Mouse (Mus musculus) midbrain, embryonic 13.5 days (tissue): ENCODE data around the gene Mdh1. TPM values are rescaled to one million over a fixed set of nuclear protein-coding genes. Genes with fewer than 3 reads are reported as not detected.

Experiments used
- ATAC-seq: fragments of 200-750 bp; cut with Nextera tagmentation; 2 replicates; pipeline ENCODE4 v1.8.0; 2017; ENCODE audit warnings: mild to moderate bottlenecking, moderate TSS enrichment, moderate library complexity
- H3K27ac ChIP-seq: fragments of 300-500 bp; sonication (generic); 2 replicates; pipeline ENCODE4 v1.5.1; 2015; ENCODE audit warnings: inconsistent platforms, mild to moderate bottlenecking, moderate library complexity
- H3K27me3 ChIP-seq: fragments of 300-500 bp; sonication (generic); 2 replicates; pipeline ENCODE4 v1.6.1; 2015; ENCODE audit warnings: mild to moderate bottlenecking, inconsistent platforms
- H3K36me3 ChIP-seq: fragments of 300-500 bp; sonication (generic); 2 replicates; pipeline ENCODE4 v1.6.1; 2015; ENCODE audit warnings: mild to moderate bottlenecking, inconsistent platforms
- H3K4me1 ChIP-seq: fragments of 300-500 bp; sonication (generic); replicated peaks from 2 replicates; pipeline ENCODE4 v1.6.1; 2015; ENCODE audit warnings: inconsistent platforms
- H3K4me2 ChIP-seq: fragments of 300-500 bp; sonication (generic); replicated peaks from 2 replicates; pipeline ENCODE4 v1.6.1; 2015; ENCODE audit warnings: moderate library complexity, mild to moderate bottlenecking, inconsistent platforms
- H3K4me3 ChIP-seq: fragments of 300-500 bp; sonication (generic); replicated peaks from 2 replicates; pipeline ENCODE4 v1.5.1; 2015; ENCODE audit warnings: mild to moderate bottlenecking, inconsistent platforms
- H3K9ac ChIP-seq: fragments of 300-500 bp; sonication (generic); replicated peaks from 2 replicates; pipeline ENCODE4 v1.6.1; 2015; ENCODE audit warnings: mild to moderate bottlenecking, inconsistent platforms
- H3K9me3 ChIP-seq: fragments of 300-500 bp; sonication (generic); 2 replicates; pipeline ENCODE4 v1.6.1; 2016; ENCODE audit warnings: mild to moderate bottlenecking, inconsistent platforms
- WGBS: fragments of 180-500 bp; shearing (Covaris S2); methylation state at CpG from one replicate; pipeline ENCODE4 v1.1.7; 2015; 5-methylcytosine and 5-hydroxymethylcytosine counted together
- polyA plus RNA-seq: library from polyadenylated mRNA; unstranded; fragments of >200 nt; fragmentation: Nextera tagmentation; extraction: Ambion mirVana; gene quantifications from 2 replicates; pipeline ENCODE4 v1.2.1, GENCODE M21; 2015

The Mdh1 gene
- 466 and 472 TPM in 2 replicates for polyA plus RNA-seq

DNA sequence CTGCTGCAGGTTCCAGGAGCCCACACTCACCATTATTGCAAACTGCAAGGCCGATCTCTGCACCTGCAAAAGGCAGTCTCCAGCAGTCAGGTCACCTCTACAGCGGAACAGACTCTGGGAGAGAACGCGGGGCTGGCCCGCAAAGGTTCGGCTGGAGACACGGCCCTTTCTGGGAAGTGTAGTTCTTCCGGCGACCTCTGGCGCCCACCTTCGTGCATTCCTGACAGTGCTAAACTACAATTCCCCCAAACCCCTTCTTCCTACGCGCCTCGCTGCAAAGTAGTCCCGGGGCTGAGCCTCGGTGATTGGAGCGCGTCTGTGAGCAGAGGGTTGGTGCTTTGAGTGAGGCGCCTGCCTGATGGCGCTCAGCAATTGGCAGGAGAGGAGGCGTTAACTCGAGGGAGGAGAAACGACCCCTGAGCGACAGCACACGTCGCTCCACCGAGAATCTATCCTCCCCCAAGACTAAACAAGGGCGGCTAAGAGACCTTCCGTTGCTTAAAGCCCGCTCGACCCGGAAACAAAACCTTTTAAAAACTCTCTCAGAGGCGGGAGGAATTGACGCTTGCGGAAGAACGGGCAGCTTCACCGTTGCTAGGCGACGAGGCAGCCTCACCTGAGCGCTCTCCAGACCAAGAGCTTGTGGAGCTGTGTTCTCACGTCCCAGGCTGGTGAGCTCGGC lies at the start of gene Mdh1, which contains the start of gene Wdpcp:
Gene Mdh1 (minus strand): TSS at position 668 of the 682 bp plus-strand sequence.
Gene Wdpcp (plus strand): TSS at position 536 of the 682 bp plus-strand sequence.
- peak within 1 kb of the TSS; percentile 84 for H3K9ac ChIP-seq
- H3K4me3 ChIP-seq = peak within 1 kb of the TSS; percentile 84
- no peaks in the 10 kb centered on the region for H3K27me3 ChIP-seq
- H3K9me3 ChIP-seq = no peaks in the 10 kb centered on the region
- H3K27ac ChIP-seq = peak within 1 kb of the TSS; percentile 89
- under 1% methylated on average over 42 of the region's 42 CpGs for WGBS
- peak within 1 kb of the TSS; percentile 70 for H3K4me2 ChIP-seq
- peak; percentile 99 for ATAC-seq
- H3K36me3 ChIP-seq = no peaks in the 10 kb centered on the region
- peaks cover 30% of the 10 kb centered on the region for H3K4me1 ChIP-seq

GRCm38 (mm10) chr11:21615915-21616314 lies 43.7 kb upstream of the Mdh1 start:
- Histone ChIP-seq H3K9me3 (no peaks in the 10 kb centered on the region), H3K9ac (no peak overlapping the region), H3K4me1 (no peaks in the 10 kb centered on the region), H3K4me3 (no peak overlapping the region), H3K36me3 (no peaks in the 10 kb centered on the region), H3K27ac (no peak overlapping the region), H3K4me2 (no peak overlapping the region), H3K27me3 (no peaks in the 10 kb centered on the region)
- no peak for ATAC-seq

- peaks cover 9% of the 10 kb centered on the region; the same call in 1 of the 2 replicates for H3K9me3 ChIP-seq
- H3K36me3 ChIP-seq = no peaks in the 10 kb centered on the region
- H3K4me1 ChIP-seq = no peaks in the 10 kb centered on the region
- H3K9ac ChIP-seq = no peak overlapping the region
- ATAC-seq = no peak
- no peak overlapping the region for H3K4me2 ChIP-seq
- no peaks in the 10 kb centered on the region for H3K27me3 ChIP-seq
- no peak overlapping the region for H3K27ac ChIP-seq
- no peak overlapping the region for H3K4me3 ChIP-seq
- WGBS = 51% methylated on average over 5 of the region's 5 CpGs
These were observed 30.3 kb upstream of the Mdh1 start for GRCm38 (mm10) chr11:21602497-21602896.

GRCm38 (mm10) chr11:21583286-21583685 lies 11.1 kb upstream of the Mdh1 start:
- no peak overlapping the region for H3K4me3 ChIP-seq
- no peaks in the 10 kb centered on the region for H3K27me3 ChIP-seq
- H3K27ac ChIP-seq = no peak overlapping the region
- no peak overlapping the region for H3K4me2 ChIP-seq
- no peak for ATAC-seq
- 41% methylated on average over 1 of the region's 1 CpGs for WGBS
- no peaks in the 10 kb centered on the region for H3K4me1 ChIP-seq
- no peaks in the 10 kb centered on the region for H3K36me3 ChIP-seq
- no peak overlapping the region for H3K9ac ChIP-seq
- H3K9me3 ChIP-seq = no peaks in the 10 kb centered on the region

- H3K27ac ChIP-seq = no peak overlapping the region
- ATAC-seq = no peak
- WGBS = 77% methylated on average over 7 of the region's 7 CpGs
These were observed 9.3 kb upstream of the Mdh1 start for GRCm38 (mm10) chr11:21581472-21581871.

DNA sequence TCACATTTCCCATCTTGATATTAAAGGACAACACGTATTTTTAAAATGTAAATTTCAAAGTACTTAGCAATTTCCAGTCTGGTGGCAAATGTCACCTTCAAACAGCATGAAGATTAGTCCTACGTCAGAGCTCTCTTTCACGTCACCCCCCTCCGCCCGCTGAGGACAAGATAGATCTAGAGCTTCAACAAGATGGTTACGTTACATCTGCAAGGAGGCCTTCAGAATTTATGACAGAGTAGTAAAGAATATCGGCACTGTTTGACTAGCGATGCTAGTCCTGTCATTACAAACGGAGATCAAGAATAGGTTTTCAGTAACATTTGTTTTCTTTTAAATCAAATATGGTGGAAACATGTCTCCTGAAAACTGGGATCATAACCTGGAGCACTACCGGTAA lies 1.2 kb downstream of the Mdh1 start:
- WGBS = 10% methylated on average over 10 of the region's 10 CpGs
- no peaks in the 10 kb centered on the region for H3K9me3 ChIP-seq

More at GRCm38 (mm10) chr11:21581472-21581871, 9.3 kb upstream of the Mdh1 start:
- Histone ChIP-seq H3K9me3 (no peaks in the 10 kb centered on the region), H3K27me3 (no peaks in the 10 kb centered on the region), H3K4me2 (no peak overlapping the region), H3K4me1 (no peaks in the 10 kb centered on the region), H3K4me3 (no peak overlapping the region), H3K9ac (no peak overlapping the region), H3K36me3 (no peaks in the 10 kb centered on the region)

GRCm38 (mm10) chr11:21570109-21570474 lies 2.1 kb downstream of the Mdh1 start:
- Histone ChIP-seq H3K9me3 (no peaks in the 10 kb centered on the region), H3K4me2 (peak overlapping the region; percentile 43), H3K27me3 (no peaks in the 10 kb centered on the region), H3K4me3 (peak overlapping the region; percentile 84; the same call in 1 of the 2 replicates), H3K9ac (peak overlapping the region; percentile 51; the same call in 1 of the 2 replicates), H3K27ac (no peak overlapping the region), H3K36me3 (peaks cover 8% of the 10 kb centered on the region), H3K4me1 (peaks cover 30% of the 10 kb centered on the region)
- 43% methylated on average over 2 of the region's 2 CpGs for WGBS
- ATAC-seq = no peak

More for the DNA sequence above, 1.2 kb downstream of the Mdh1 start:
- Histone ChIP-seq H3K4me3 (peak overlapping the region; percentile 84), H3K27me3 (no peaks in the 10 kb centered on the region), H3K9ac (peak overlapping the region; percentile 84), H3K36me3 (no peaks in the 10 kb centered on the region; the same call in 1 of the 2 replicates), H3K4me1 (peaks cover 30% of the 10 kb centered on the region), H3K27ac (peak overlapping the region; percentile 89), H3K4me2 (peak overlapping the region; percentile 70)
- no peak for ATAC-seq

DNA sequence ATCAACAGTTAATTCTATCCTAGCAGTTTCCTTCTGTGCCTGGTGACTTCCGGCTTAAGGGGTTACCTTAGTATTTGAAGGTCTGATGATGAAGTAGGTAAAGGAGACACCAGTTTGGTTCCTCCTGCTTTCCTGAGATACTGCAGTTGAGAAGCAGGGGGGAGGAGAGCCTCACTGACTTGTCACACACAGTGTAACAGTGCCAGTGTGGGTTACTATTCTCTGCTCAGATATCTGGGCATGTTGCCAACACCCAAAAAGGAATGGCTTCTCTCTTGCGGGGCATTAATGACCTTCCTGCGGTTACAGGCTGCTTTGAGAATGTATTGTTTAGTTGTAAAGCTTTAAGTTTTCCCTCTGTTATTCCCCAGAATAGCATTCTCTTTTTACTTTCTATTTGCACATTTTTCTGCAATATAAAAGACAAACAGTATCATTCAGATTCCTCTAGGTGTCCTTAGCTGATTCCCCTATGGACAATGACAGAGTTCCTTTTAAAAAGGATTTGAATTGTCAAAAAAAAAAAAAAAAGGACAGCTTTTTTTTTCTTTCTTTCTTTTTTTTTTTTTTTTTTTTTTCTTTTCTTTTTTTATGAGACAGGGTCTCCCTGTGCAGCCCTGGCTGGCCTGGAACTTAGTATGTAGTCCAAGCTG lies 2.6 kb downstream of the Mdh1 start:
- H3K4me1 ChIP-seq = peaks cover 30% of the 10 kb centered on the region
- H3K36me3 ChIP-seq = peaks cover 12% of the 10 kb centered on the region
- H3K27me3 ChIP-seq = no peaks in the 10 kb centered on the region
- H3K9me3 ChIP-seq = no peaks in the 10 kb centered on the region
- H3K9ac ChIP-seq = no peak overlapping the region
- 45% methylated on average over 3 of the region's 3 CpGs for WGBS
- H3K4me2 ChIP-seq = peak overlapping the region; percentile 43
- peak overlapping the region; percentile 17; the same call in 1 of the 2 replicates for H3K27ac ChIP-seq
- no peak for ATAC-seq
- H3K4me3 ChIP-seq = peak overlapping the region; percentile 84

- Histone ChIP-seq H3K4me3 (no peak overlapping the region; the same call in 1 of the 2 replicates), H3K4me1 (peaks cover 30% of the 10 kb centered on the region), H3K9ac (no peak overlapping the region), H3K27ac (peak overlapping the region; percentile 17; the same call in 1 of the 2 replicates), H3K27me3 (no peaks in the 10 kb centered on the region), H3K36me3 (peaks cover 13% of the 10 kb centered on the region), H3K9me3 (no peaks in the 10 kb centered on the region), H3K4me2 (no peak overlapping the region; the same call in 1 of the 2 replicates)
- 76% methylated on average over 5 of the region's 5 CpGs for WGBS
- ATAC-seq = no peak
These were observed 3.2 kb downstream of the Mdh1 start for GRCm38 (mm10) chr11:21569002-21569401.

GRCm38 (mm10) chr11:21567733-21568132 lies 4.4 kb downstream of the Mdh1 start:
- ATAC-seq = no peak
- peaks cover 25% of the 10 kb centered on the region for H3K36me3 ChIP-seq
- H3K4me2 ChIP-seq = no peak overlapping the region
- 97% methylated on average over 1 of the region's 1 CpGs for WGBS
- no peaks in the 10 kb centered on the region for H3K27me3 ChIP-seq
- H3K4me1 ChIP-seq = peaks cover 26% of the 10 kb centered on the region
- H3K27ac ChIP-seq = no peak overlapping the region
- H3K9me3 ChIP-seq = no peaks in the 10 kb centered on the region
- H3K4me3 ChIP-seq = no peak overlapping the region
- H3K9ac ChIP-seq = no peak overlapping the region

GRCm38 (mm10) chr11:21566934-21567333 lies 5.2 kb downstream of the Mdh1 start:
- Histone ChIP-seq H3K4me1 (peaks cover 22% of the 10 kb centered on the region), H3K36me3 (peaks cover 28% of the 10 kb centered on the region), H3K27ac (no peak overlapping the region), H3K4me2 (no peak overlapping the region), H3K27me3 (no peaks in the 10 kb centered on the region), H3K9me3 (no peaks in the 10 kb centered on the region), H3K4me3 (no peak overlapping the region), H3K9ac (no peak overlapping the region)
- ATAC-seq = no peak
- WGBS = 95% methylated on average over 6 of the region's 6 CpGs

DNA sequence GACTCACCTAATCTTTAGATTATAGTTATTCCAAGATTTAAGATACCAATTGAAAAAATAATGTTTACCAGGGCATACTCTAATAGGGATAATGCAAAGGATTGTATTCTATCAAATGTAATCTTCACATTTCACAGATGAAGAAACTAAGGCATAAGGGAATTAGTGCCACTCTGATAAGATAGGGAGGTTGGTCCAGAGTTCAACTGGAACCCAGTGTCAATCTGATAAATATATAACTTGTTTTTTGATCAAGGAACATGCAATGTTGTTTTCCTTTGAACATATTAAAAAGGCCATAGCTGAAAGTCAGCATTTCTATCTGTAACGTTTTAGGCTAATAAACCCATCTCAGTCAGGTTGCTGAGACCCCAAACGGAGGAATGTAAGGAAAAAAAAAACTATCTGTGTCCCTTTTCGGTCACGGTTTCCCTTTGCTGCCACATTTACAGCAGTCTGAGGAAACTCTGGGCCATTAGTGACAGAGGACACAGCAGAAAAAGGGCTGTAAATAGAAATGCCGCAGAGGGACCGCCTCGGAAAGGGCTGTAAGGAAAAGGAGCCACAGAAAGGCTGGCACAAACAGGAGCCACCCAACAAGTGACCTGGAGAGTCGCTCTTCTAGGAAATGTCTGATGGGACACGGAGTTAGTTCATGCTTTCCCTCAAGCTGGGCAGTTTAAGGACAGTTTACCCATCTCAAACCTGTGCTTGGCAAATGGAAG lies 7.3 kb downstream of the Mdh1 start:
- H3K4me3 ChIP-seq = no peak overlapping the region
- no peak overlapping the region for H3K9ac ChIP-seq
- no peaks in the 10 kb centered on the region for H3K9me3 ChIP-seq
- WGBS = 92% methylated on average over 9 of the region's 9 CpGs
- no peaks in the 10 kb centered on the region for H3K27me3 ChIP-seq
- peaks cover 46% of the 10 kb centered on the region for H3K36me3 ChIP-seq
- peaks cover 12% of the 10 kb centered on the region for H3K4me1 ChIP-seq
- no peak for ATAC-seq
- no peak overlapping the region for H3K4me2 ChIP-seq
- no peak overlapping the region for H3K27ac ChIP-seq
